Mouse (Mus musculus): Measurements from ENCODE around the gene Gpr68. TPM values are rescaled to one million over a fixed set of nuclear protein-coding genes. Genes with fewer than 3 reads are reported as not detected.

The Gpr68 gene
- polyA plus RNA-seq, 1 experiment from 2014 or later: 0.85 TPM

- H3K9ac ChIP-seq (ENCODE audit: low read length): no peak overlapping the region
- no peaks in the 10 kb centered on the region for H3K36me3 ChIP-seq (ENCODE audit: control insufficient read depth, insufficient read depth, low read length)
- no peak overlapping the region for H3K4me3 ChIP-seq (replicated peaks; ENCODE audit: low read length)
- 83% methylated on average over 3 of the region's 3 CpGs for WGBS
- no peak overlapping the region for H3K27ac ChIP-seq (ENCODE audit: low read length)
- peaks cover 8% of the 10 kb centered on the region; the same call in 1 of the 2 replicates for H3K4me1 ChIP-seq (ENCODE audit: control insufficient read depth, insufficient read depth, low read length)
- H3K4me2 ChIP-seq (ENCODE audit: low read depth, low read length): no peak overlapping the region
- H3K27me3 ChIP-seq (ENCODE audit: control insufficient read depth, insufficient read depth, low read length): no peaks in the 10 kb centered on the region; the same call in 1 of the 2 replicates
- no peak for ATAC-seq (ENCODE audit: insufficient read depth, low FRiP score)
- no peaks in the 10 kb centered on the region for H3K9me3 ChIP-seq (replicated peaks; ENCODE audit: control insufficient read depth, low read length)
Observed at GRCm38 (mm10) chr12:100885585-100885984, 22.4 kb downstream of the Gpr68 start.

DNA sequence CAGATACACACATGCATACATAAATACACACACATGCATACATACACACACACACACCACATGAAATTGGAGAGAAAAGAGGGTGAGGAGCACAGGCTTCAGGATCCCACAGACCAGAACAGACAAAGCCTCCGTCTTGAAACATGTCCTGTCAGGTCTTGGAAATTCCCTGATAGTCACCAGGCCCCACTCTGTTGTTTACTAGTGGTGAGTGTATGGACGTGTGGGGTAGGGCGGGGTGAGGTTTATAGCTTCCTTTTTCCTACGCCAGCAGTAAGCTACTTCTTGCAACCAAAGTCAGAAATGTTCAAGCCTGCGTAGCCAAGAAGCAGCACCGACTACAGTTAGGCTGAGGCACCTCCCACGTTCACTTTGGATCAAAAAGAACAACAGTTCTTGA lies 24.8 kb downstream of the Gpr68 start:
- no peak overlapping the region for H3K4me2 ChIP-seq (ENCODE audit: low read depth, low read length)
- no peak for ATAC-seq (ENCODE audit: insufficient read depth, low FRiP score)
- no peak overlapping the region for H3K9ac ChIP-seq (ENCODE audit: low read length)
- WGBS: 38% methylated on average over 7 of the region's 7 CpGs
- no peaks in the 10 kb centered on the region; the same call in 1 of the 2 replicates for H3K27me3 ChIP-seq (ENCODE audit: control insufficient read depth, insufficient read depth, low read length)
- no peaks in the 10 kb centered on the region for H3K9me3 ChIP-seq (replicated peaks; ENCODE audit: control insufficient read depth, low read length)
- peaks cover 4% of the 10 kb centered on the region; the same call in 1 of the 2 replicates for H3K4me1 ChIP-seq (ENCODE audit: control insufficient read depth, insufficient read depth, low read length)
- H3K27ac ChIP-seq (ENCODE audit: low read length): no peak overlapping the region
- no peak overlapping the region for H3K4me3 ChIP-seq (replicated peaks; ENCODE audit: low read length)
- H3K36me3 ChIP-seq (ENCODE audit: control insufficient read depth, insufficient read depth, low read length): no peaks in the 10 kb centered on the region

DNA sequence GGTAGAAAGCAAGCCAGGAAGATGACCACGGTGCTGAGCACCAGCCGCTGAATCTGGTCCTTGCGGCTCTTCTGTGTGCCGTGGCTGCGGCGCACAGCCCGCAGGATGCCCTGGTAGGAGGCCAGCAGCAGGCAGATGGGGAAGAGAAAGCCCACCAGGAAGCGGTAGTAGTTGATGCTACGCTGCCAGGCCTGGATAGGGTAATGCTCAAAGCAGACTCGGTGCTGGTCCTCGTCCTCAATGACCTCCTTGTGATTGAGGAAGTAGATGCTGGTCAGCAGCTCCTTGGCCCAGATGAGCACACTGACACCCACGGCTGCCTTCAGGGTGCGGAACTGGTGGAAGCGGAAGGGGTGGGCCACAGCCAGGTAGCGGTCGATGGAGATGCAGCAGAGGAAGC lies 29.4 kb downstream of the Gpr68 start:
- Histone ChIP-seq H3K4me3 (replicated peaks; ENCODE audit: low read length) (no peak overlapping the region), H3K36me3 (ENCODE audit: control insufficient read depth, insufficient read depth, low read length) (no peaks in the 10 kb centered on the region), H3K27me3 (ENCODE audit: control insufficient read depth, insufficient read depth, low read length) (no peaks in the 10 kb centered on the region), H3K27ac (ENCODE audit: low read length) (no peak overlapping the region), H3K4me1 (ENCODE audit: control insufficient read depth, insufficient read depth, low read length) (no peaks in the 10 kb centered on the region), H3K4me2 (ENCODE audit: low read depth, low read length) (no peak overlapping the region), H3K9ac (ENCODE audit: low read length) (no peak overlapping the region), H3K9me3 (replicated peaks; ENCODE audit: control insufficient read depth, low read length) (no peaks in the 10 kb centered on the region)
- ATAC-seq (ENCODE audit: insufficient read depth, low FRiP score): no peak
- 91% methylated on average over 16 of the region's 16 CpGs for WGBS

- H3K4me3 ChIP-seq (replicated peaks; ENCODE audit: low read length): no peak overlapping the region
- H3K9me3 ChIP-seq (replicated peaks; ENCODE audit: control insufficient read depth, low read length): no peaks in the 10 kb centered on the region
- H3K36me3 ChIP-seq (ENCODE audit: control insufficient read depth, insufficient read depth, low read length): no peaks in the 10 kb centered on the region
- no peak; the same call in 1 of the 2 replicates for ATAC-seq (ENCODE audit: insufficient read depth, low FRiP score)
- no peak overlapping the region for H3K27ac ChIP-seq (ENCODE audit: low read length)
- H3K27me3 ChIP-seq (ENCODE audit: control insufficient read depth, insufficient read depth, low read length): no peaks in the 10 kb centered on the region
- H3K4me1 ChIP-seq (ENCODE audit: control insufficient read depth, insufficient read depth, low read length): no peaks in the 10 kb centered on the region
- no peak overlapping the region for H3K9ac ChIP-seq (ENCODE audit: low read length)
- H3K4me2 ChIP-seq (ENCODE audit: low read depth, low read length): no peak overlapping the region
- whole genome bisulfite sequencing: 80% methylated on average over 6 of the region's 6 CpGs
Observed at GRCm38 (mm10) chr12:100877936-100878335, 30.1 kb downstream of the Gpr68 start.

DNA sequence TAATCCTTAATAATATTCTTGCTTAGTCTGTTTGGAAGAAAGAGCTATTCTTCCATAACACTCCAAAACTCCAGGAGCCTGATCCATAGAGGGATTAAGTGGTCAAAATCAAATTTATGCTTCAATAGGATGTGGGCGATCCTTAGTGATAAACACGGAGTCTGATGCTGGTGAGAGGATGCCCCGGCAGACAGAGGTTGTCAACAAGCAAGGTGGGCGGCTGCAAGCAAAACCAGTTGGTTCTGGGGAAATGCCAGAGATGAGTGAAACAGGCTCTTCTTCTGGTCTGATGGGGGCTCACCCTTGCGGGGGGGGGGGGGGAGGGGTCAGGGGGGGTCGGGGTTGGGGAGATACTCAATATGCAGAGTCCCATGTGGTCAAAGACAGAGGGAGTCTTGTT lies 32.0 kb downstream of the Gpr68 start:
- no peak overlapping the region for H3K4me2 ChIP-seq (ENCODE audit: low read depth, low read length)
- no peaks in the 10 kb centered on the region for H3K9me3 ChIP-seq (replicated peaks; ENCODE audit: control insufficient read depth, low read length)
- H3K27ac ChIP-seq (ENCODE audit: low read length): no peak overlapping the region
- 63% methylated on average over 4 of the region's 6 CpGs for WGBS
- no peak overlapping the region for H3K4me3 ChIP-seq (replicated peaks; ENCODE audit: low read length)
- H3K27me3 ChIP-seq (ENCODE audit: control insufficient read depth, insufficient read depth, low read length): no peaks in the 10 kb centered on the region
- H3K36me3 ChIP-seq (ENCODE audit: control insufficient read depth, insufficient read depth, low read length): no peaks in the 10 kb centered on the region
- H3K9ac ChIP-seq (ENCODE audit: low read length): no peak overlapping the region
- H3K4me1 ChIP-seq (ENCODE audit: control insufficient read depth, insufficient read depth, low read length): no peaks in the 10 kb centered on the region
- ATAC-seq (ENCODE audit: insufficient read depth, low FRiP score): no peak

GRCm38 (mm10) chr12:100875553-100875952 lies 32.4 kb downstream of the Gpr68 start:
- H3K9ac ChIP-seq (ENCODE audit: low read length): no peak overlapping the region
- H3K27me3 ChIP-seq (ENCODE audit: control insufficient read depth, insufficient read depth, low read length): no peaks in the 10 kb centered on the region
- WGBS: 41% methylated on average over 3 of the region's 3 CpGs
- H3K4me3 ChIP-seq (replicated peaks; ENCODE audit: low read length): no peak overlapping the region
- no peak overlapping the region for H3K27ac ChIP-seq (ENCODE audit: low read length)
- H3K4me1 ChIP-seq (ENCODE audit: control insufficient read depth, insufficient read depth, low read length): no peaks in the 10 kb centered on the region
- no peaks in the 10 kb centered on the region for H3K36me3 ChIP-seq (ENCODE audit: control insufficient read depth, insufficient read depth, low read length)
- no peak for ATAC-seq (ENCODE audit: insufficient read depth, low FRiP score)
- no peak overlapping the region for H3K4me2 ChIP-seq (ENCODE audit: low read depth, low read length)
- no peaks in the 10 kb centered on the region for H3K9me3 ChIP-seq (replicated peaks; ENCODE audit: control insufficient read depth, low read length)

DNA sequence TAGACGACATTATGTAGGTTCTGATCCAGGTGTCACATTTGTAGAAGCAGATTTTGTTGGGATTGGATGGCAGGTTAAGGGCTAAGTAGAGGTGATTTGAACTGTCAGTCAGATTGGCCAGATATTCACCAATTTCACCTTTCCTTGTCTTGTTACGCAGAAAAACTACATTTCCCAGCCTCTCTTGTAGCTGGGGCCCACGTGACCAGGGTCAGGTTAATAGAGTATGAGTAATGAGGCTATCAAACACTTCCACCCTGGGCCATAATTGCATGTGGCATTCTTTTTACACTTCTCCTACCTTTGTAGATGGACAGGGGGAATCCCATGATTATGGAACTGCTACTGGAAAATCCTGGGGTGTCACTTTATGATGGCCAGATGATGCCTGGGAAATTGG lies 34.4 kb downstream of the Gpr68 start:
- no peaks in the 10 kb centered on the region for H3K27me3 ChIP-seq (ENCODE audit: control insufficient read depth, insufficient read depth, low read length)
- H3K9me3 ChIP-seq (replicated peaks; ENCODE audit: control insufficient read depth, low read length): no peaks in the 10 kb centered on the region
- H3K4me2 ChIP-seq (ENCODE audit: low read depth, low read length): no peak overlapping the region
- no peaks in the 10 kb centered on the region for H3K36me3 ChIP-seq (ENCODE audit: control insufficient read depth, insufficient read depth, low read length)
- 81% methylated on average over 3 of the region's 3 CpGs for WGBS
- no peak overlapping the region for H3K9ac ChIP-seq (ENCODE audit: low read length)
- ATAC-seq (ENCODE audit: insufficient read depth, low FRiP score): no peak
- H3K4me1 ChIP-seq (ENCODE audit: control insufficient read depth, insufficient read depth, low read length): no peaks in the 10 kb centered on the region
- no peak overlapping the region for H3K4me3 ChIP-seq (replicated peaks; ENCODE audit: low read length)
- no peak overlapping the region for H3K27ac ChIP-seq (ENCODE audit: low read length)

GRCm38 (mm10) chr12:100871841-100872240 lies 36.2 kb downstream of the Gpr68 start:
- Histone ChIP-seq H3K36me3 (ENCODE audit: control insufficient read depth, insufficient read depth, low read length) (no peaks in the 10 kb centered on the region), H3K27me3 (ENCODE audit: control insufficient read depth, insufficient read depth, low read length) (no peaks in the 10 kb centered on the region), H3K4me3 (replicated peaks; ENCODE audit: low read length) (no peak overlapping the region), H3K4me2 (ENCODE audit: low read depth, low read length) (no peak overlapping the region), H3K9ac (ENCODE audit: low read length) (no peak overlapping the region), H3K27ac (ENCODE audit: low read length) (no peak overlapping the region), H3K9me3 (replicated peaks; ENCODE audit: control insufficient read depth, low read length) (no peaks in the 10 kb centered on the region), H3K4me1 (ENCODE audit: control insufficient read depth, insufficient read depth, low read length) (no peaks in the 10 kb centered on the region)
- ATAC-seq (ENCODE audit: insufficient read depth, low FRiP score): no peak
- WGBS: 81% methylated on average over 2 of the region's 2 CpGs

- Histone ChIP-seq H3K27ac (ENCODE audit: low read length) (no peak overlapping the region), H3K4me1 (ENCODE audit: control insufficient read depth, insufficient read depth, low read length) (no peaks in the 10 kb centered on the region), H3K36me3 (ENCODE audit: control insufficient read depth, insufficient read depth, low read length) (no peaks in the 10 kb centered on the region), H3K4me3 (replicated peaks; ENCODE audit: low read length) (no peak overlapping the region), H3K27me3 (ENCODE audit: control insufficient read depth, insufficient read depth, low read length) (no peaks in the 10 kb centered on the region), H3K9ac (ENCODE audit: low read length) (no peak overlapping the region), H3K4me2 (ENCODE audit: low read depth, low read length) (no peak overlapping the region), H3K9me3 (replicated peaks; ENCODE audit: control insufficient read depth, low read length) (no peaks in the 10 kb centered on the region)
- ATAC-seq (ENCODE audit: insufficient read depth, low FRiP score): no peak
- 93% methylated on average over 6 of the region's 6 CpGs for whole genome bisulfite sequencing
Observed at GRCm38 (mm10) chr12:100871234-100871633, 36.8 kb downstream of the Gpr68 start.

All from stomach, embryonic 16.5 days (tissue).